Mouse (Mus musculus): ENCODE measurements around the gene Ccr9.
"Not testable (repeated sequence)": the region's sequence is repeated elsewhere in the genome, so short reads cannot be mapped to it uniquely, and the experiment has no call there.

Ccr9 gene

GRCm38 (mm10) chr9:123716301-123716700 is 38.1 kb downstream of the Ccr9 start:
- no peak for DNase-seq (ENCODE audit: low spot score)

GRCm38 (mm10) chr9:123717186-123718008 is 39.2 kb downstream of the Ccr9 start, which contains the start of gene Lztfl1:
TSS of gene Lztfl1 (minus strand) at chr9:123717697.
- DNase-seq (ENCODE audit: low spot score): peak; percentile 96

GRCm38 (mm10) chr9:123722737-123723493 is 44.7 kb downstream of the Ccr9 start:
- DNase-seq (ENCODE audit: low spot score): no peak

GRCm38 (mm10) chr9:123731271-123731670 is 53.0 kb downstream of the Ccr9 start:
- no peak for DNase-seq (ENCODE audit: low spot score)

GRCm38 (mm10) chr9:123734133-123734532 is 55.9 kb downstream of the Ccr9 start:
- DNase-seq (ENCODE audit: low spot score): no peak

GRCm38 (mm10) chr9:123740799-123741198 is 62.6 kb downstream of the Ccr9 start:
- no peak for DNase-seq (ENCODE audit: low spot score)

- not testable (repeated sequence) for DNase-seq (ENCODE audit: low spot score)
Observed at GRCm38 (mm10) chr9:123749687-123750086, 71.4 kb downstream of the Ccr9 start.

- DNase-seq (ENCODE audit: low spot score): no peak
Observed at GRCm38 (mm10) chr9:123754333-123754732, 76.1 kb downstream of the Ccr9 start.

GRCm38 (mm10) chr9:123756752-123757151 is 78.5 kb downstream of the Ccr9 start:
- no peak for DNase-seq (ENCODE audit: low spot score)

GRCm38 (mm10) chr9:123757326-123757725 is 79.1 kb downstream of the Ccr9 start:
- no peak for DNase-seq (ENCODE audit: low spot score)

GRCm38 (mm10) chr9:123758156-123758555 is 79.9 kb downstream of the Ccr9 start:
- DNase-seq (ENCODE audit: low spot score): no peak

- DNase-seq (ENCODE audit: low spot score): no peak
Observed at GRCm38 (mm10) chr9:123758645-123759044, 80.4 kb downstream of the Ccr9 start.

GRCm38 (mm10) chr9:123760806-123761205 is 82.6 kb downstream of the Ccr9 start:
- DNase-seq (ENCODE audit: low spot score): no peak

- DNase-seq (ENCODE audit: low spot score): no peak
Observed at GRCm38 (mm10) chr9:123762886-123763285, 84.6 kb downstream of the Ccr9 start.

- DNase-seq (ENCODE audit: low spot score): no peak
Observed at GRCm38 (mm10) chr9:123763771-123764170, 85.5 kb downstream of the Ccr9 start.

GRCm38 (mm10) chr9:123766996-123767395 is 88.8 kb downstream of the Ccr9 start:
- no peak for DNase-seq (ENCODE audit: low spot score)

- no peak for DNase-seq (ENCODE audit: low spot score)
Observed at GRCm38 (mm10) chr9:123768443-123768842, 90.2 kb downstream of the Ccr9 start.

- DNase-seq (ENCODE audit: low spot score): no peak
Observed at GRCm38 (mm10) chr9:123769532-123769931, 91.3 kb downstream of the Ccr9 start.

GRCm38 (mm10) chr9:123773299-123773698 is 95.1 kb downstream of the Ccr9 start:
- not testable (repeated sequence) for DNase-seq (ENCODE audit: low spot score)

GRCm38 (mm10) chr9:123788855-123789529 is 110.8 kb downstream of the Ccr9 start:
- no peak for DNase-seq (ENCODE audit: low spot score)

- peak; percentile 19 for DNase-seq (ENCODE audit: low spot score)
Observed at GRCm38 (mm10) chr9:123796174-123796573, 117.9 kb downstream of the Ccr9 start.

- DNase-seq (ENCODE audit: low spot score): no peak
Observed at GRCm38 (mm10) chr9:123801527-123801926, 123.3 kb downstream of the Ccr9 start.

- no peak for DNase-seq (ENCODE audit: low spot score)
Observed at GRCm38 (mm10) chr9:123802421-123802820, 124.2 kb downstream of the Ccr9 start.

Data from left cerebral cortex, adult 11 months (tissue).